Mouse (Mus musculus) kidney, postnatal 36 days (tissue): ENCODE results near the gene S1pr4.

Experiments
- DNase-seq, 2 experiments: peaks; one replicate each; pipeline ENCODE4 v3.0.0; 2021 to 2022; ENCODE audit warnings: mixed read lengths in 2 of 2

The S1pr4 gene

GRCm38 (mm10) chr10:81464405-81465264, 35.3 kb downstream of the S1pr4 start:
- DNase-seq: peak; percentile 55 to 74

- DNase-seq: no peak
Measured at GRCm38 (mm10) chr10:81463531-81463930, 36.4 kb downstream of the S1pr4 start.

GRCm38 (mm10) chr10:81462917-81463316, 37.0 kb downstream of the S1pr4 start:
- no peak for DNase-seq

GRCm38 (mm10) chr10:81462415-81462804, 37.5 kb downstream of the S1pr4 start:
- DNase-seq: no peak

GRCm38 (mm10) chr10:81461673-81462414, 38.1 kb downstream of the S1pr4 start:
- peak in 1 of 2 experiments; percentile 24 for DNase-seq

GRCm38 (mm10) chr10:81460951-81461350, 39.0 kb downstream of the S1pr4 start:
- DNase-seq: no peak

- DNase-seq: no peak
Measured at GRCm38 (mm10) chr10:81460471-81460870, 39.5 kb downstream of the S1pr4 start.

- DNase-seq: no peak
Measured at GRCm38 (mm10) chr10:81459399-81459798, 40.5 kb downstream of the S1pr4 start.

GRCm38 (mm10) chr10:81458267-81458666, 41.7 kb downstream of the S1pr4 start:
- DNase-seq: no peak

GRCm38 (mm10) chr10:81457624-81458023, 42.3 kb downstream of the S1pr4 start:
- DNase-seq: no peak

GRCm38 (mm10) chr10:81456983-81457563, 42.9 kb downstream of the S1pr4 start:
- DNase-seq: no peak

- DNase-seq: no peak
Measured at GRCm38 (mm10) chr10:81455181-81455895, 44.6 kb downstream of the S1pr4 start, which contains the start of gene Nfic. Nfic (minus strand) TSS chr10:81455635.

GRCm38 (mm10) chr10:81454106-81454505, 45.8 kb downstream of the S1pr4 start:
- no peak for DNase-seq

GRCm38 (mm10) chr10:81452947-81453288, 47.0 kb downstream of the S1pr4 start:
- DNase-seq: no peak

GRCm38 (mm10) chr10:81452237-81452946, 47.5 kb downstream of the S1pr4 start:
- no peak for DNase-seq

GRCm38 (mm10) chr10:81451365-81451745, 48.6 kb downstream of the S1pr4 start:
- DNase-seq: no peak

- no peak for DNase-seq
Measured at GRCm38 (mm10) chr10:81450641-81451364, 49.1 kb downstream of the S1pr4 start.

- DNase-seq: peak; percentile 82 to 93
Measured at GRCm38 (mm10) chr10:81450140-81450539, 49.8 kb downstream of the S1pr4 start.
